Mouse (Mus musculus) neural tube, embryonic 12.5 days (tissue): Measurements from ENCODE around the gene Gm28036. TPM values are rescaled to one million over a fixed set of nuclear protein-coding genes. Genes with fewer than 3 reads are reported as not detected.
A peak's percentile ranks its signal among the peaks of the same experiment; 100 is the strongest.

Source experiments
- ATAC-seq: fragments of 200-750 bp; cut with Nextera tagmentation; 2 replicates; pipeline ENCODE4 v1.8.0; 2017; ENCODE audit warnings: low read depth, mild to moderate bottlenecking, moderate TSS enrichment, moderate library complexity; ENCODE audit not compliant: low FRiP score
- H3K27ac ChIP-seq: fragments of 300-500 bp; sonication (generic); 2 replicates; pipeline ENCODE4 v1.5.1; 2016
- H3K27me3 ChIP-seq: fragments of 300-500 bp; sonication (generic); replicated peaks from 2 replicates; pipeline ENCODE4 v1.6.1; 2016; ENCODE audit warnings: mild to moderate bottlenecking
- H3K36me3 ChIP-seq: fragments of 300-500 bp; sonication (generic); 2 replicates; pipeline ENCODE4 v1.6.1; 2016; ENCODE audit warnings: mild to moderate bottlenecking
- H3K4me1 ChIP-seq: fragments of 300-500 bp; sonication (generic); 2 replicates; pipeline ENCODE4 v1.6.1; 2016
- H3K4me2 ChIP-seq: fragments of 300-500 bp; sonication (generic); replicated peaks from 2 replicates; pipeline ENCODE4 v1.6.1; 2016; ENCODE audit warnings: mild to moderate bottlenecking
- H3K4me3 ChIP-seq: fragments of 300-500 bp; sonication (generic); 2 replicates; pipeline ENCODE4 v1.5.1; 2016
- H3K9ac ChIP-seq: fragments of 300-500 bp; sonication (generic); 2 replicates; pipeline ENCODE4 v1.6.1; 2016; ENCODE audit warnings: mild to moderate bottlenecking
- H3K9me3 ChIP-seq: fragments of 300-500 bp; sonication (generic); 2 replicates; pipeline ENCODE4 v1.6.1; 2016; ENCODE audit warnings: mild to moderate bottlenecking
- WGBS: fragments of 180-500 bp; shearing (Covaris S2); methylation state at CpG from one replicate; pipeline ENCODE4 v1.1.7; 2016; 5-methylcytosine and 5-hydroxymethylcytosine counted together
- polyA plus RNA-seq: library from polyadenylated mRNA; unstranded; fragments of >200 nt; fragmentation: Nextera tagmentation; extraction: Ambion mirVana; gene quantifications from 2 replicates; pipeline ENCODE4 v1.2.1, GENCODE M21; 2016

Gene Gm28036
- 27.9 and 30.2 TPM in 2 replicates for polyA plus RNA-seq

DNA sequence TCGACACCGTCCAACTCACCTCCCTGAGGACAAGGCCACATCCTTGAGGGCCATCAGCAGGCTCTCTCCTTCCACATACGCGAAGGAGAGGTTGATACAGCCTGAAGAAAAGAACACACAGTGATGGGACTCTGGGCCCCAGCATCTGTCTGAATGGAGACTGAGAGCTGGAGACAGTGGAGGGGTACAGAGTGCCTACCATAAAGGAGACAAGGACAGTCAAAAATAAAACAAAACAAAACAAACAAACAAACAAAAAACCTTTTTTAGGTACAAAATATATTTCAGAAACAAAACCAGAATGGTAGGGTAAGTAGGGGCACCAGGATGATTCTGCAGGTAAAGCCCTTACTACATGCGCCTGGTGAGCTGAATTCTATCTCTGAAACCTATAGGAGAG lies at the start of gene Gm28036:
TSS of gene Gm28036 (minus strand) at position 101 of the 400 bp plus-strand sequence.
- Histone ChIP-seq H3K27me3 (no peaks in the 10 kb centered on the region), H3K9ac (no peak within 1 kb of the TSS), H3K27ac (no peak within 1 kb of the TSS), H3K36me3 (peaks cover 24% of the 10 kb centered on the region), H3K4me2 (no peak within 1 kb of the TSS), H3K4me3 (no peak within 1 kb of the TSS), H3K9me3 (no peaks in the 10 kb centered on the region), H3K4me1 (no peaks in the 10 kb centered on the region)
- no peak for ATAC-seq
- WGBS: 96% methylated on average over 5 of the region's 5 CpGs

DNA sequence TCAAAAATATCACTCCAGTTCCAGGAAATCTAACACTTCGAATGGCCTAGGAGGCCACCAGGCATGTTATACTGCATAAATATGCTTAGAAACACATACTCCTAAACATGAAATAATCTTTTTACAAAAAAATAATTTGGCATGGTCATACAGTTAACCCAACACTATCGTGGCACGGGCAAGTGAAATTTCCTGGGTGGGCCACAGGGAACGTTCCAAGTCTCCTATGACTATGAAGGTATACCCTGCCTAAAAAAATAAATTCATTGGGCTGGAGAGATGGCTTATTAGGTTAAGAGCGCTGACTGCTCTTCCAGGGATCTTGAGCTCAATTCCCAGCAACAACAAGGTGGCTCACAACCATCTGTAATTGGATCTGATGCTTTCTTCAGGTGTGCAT lies 39.7 kb upstream of the Gm28036 start:
- Histone ChIP-seq H3K9ac (no peak overlapping the region), H3K9me3 (no peaks in the 10 kb centered on the region), H3K27ac (no peak overlapping the region), H3K36me3 (peaks cover 78% of the 10 kb centered on the region), H3K4me1 (no peaks in the 10 kb centered on the region), H3K4me2 (no peak overlapping the region), H3K4me3 (no peak overlapping the region), H3K27me3 (no peaks in the 10 kb centered on the region)
- ATAC-seq: no peak
- 95% methylated on average over 5 of the region's 5 CpGs for WGBS

DNA sequence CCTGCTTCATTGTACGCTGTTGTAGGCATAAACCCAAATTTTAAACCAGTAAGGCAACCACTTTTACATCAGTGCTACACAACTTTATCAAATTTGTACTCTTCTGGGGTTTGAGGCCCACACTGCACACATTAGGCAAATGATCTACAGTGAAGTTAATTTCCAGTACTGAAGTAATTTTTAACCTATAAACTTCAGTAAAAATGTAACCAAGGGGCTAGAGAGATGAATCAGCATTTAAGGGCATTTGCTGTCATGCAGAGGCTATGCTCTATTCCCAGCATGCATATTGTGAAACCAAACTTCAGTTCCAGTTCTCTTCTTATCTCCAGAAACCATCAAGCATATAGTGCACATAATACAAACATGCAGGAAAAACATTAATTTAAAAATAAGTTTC lies 38.6 kb upstream of the Gm28036 start:
- Histone ChIP-seq H3K27ac (no peak overlapping the region), H3K27me3 (no peaks in the 10 kb centered on the region), H3K36me3 (peaks cover 76% of the 10 kb centered on the region), H3K4me3 (no peak overlapping the region), H3K4me2 (no peak overlapping the region), H3K4me1 (no peaks in the 10 kb centered on the region), H3K9me3 (no peaks in the 10 kb centered on the region), H3K9ac (no peak overlapping the region)
- 98% methylated on average over 1 of the region's 1 CpGs for WGBS
- ATAC-seq: no peak

DNA sequence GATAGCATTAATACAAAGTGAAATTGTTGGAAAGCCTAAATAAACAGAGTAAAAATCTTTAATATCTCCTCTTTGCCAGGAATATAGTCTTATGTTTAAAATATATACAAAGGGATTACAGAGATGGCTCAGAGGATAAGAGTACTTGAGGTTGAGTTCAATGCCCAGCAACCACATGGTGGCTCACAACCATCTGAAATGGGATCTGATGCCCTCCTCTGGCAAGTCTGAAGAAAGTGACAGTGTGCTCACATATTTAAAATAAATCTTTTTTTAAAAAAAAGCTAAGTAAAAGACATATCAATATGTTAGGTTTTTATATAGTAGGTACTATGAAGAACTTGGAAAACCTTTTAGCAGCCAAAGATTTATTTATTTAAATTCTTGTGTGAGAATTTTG lies 24.6 kb upstream of the Gm28036 start:
- H3K36me3 ChIP-seq: peaks cover 65% of the 10 kb centered on the region
- H3K27ac ChIP-seq: no peak overlapping the region
- no peak overlapping the region for H3K4me2 ChIP-seq

DNA sequence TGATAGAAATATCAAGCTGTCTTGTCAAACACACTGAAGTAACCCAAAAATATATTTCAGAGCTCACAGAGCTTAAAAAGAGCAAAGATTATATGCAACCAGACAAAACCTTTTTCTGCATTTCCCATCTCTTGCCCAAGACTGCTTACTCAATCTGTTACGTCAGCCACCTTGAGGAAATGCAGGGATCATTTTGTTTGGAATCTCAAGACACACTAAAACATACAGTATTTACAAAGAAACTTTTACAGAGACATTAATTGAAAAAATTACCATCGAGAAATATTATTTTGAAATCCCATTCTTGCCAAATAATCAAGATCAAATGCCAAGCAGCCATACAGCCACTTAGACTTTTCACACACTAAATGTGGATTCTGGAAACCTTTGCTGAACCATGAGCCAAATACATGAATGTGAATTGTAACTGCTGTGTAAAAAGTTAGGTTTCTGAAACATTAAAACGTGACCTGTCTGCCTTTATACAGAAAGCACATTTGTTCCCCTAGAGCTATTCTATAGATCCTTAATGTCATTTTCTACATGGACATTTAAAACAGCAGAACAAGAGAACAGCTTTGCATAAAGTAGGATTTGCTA lies 20.5 kb upstream of the Gm28036 start:
- Histone ChIP-seq H3K9me3 (no peaks in the 10 kb centered on the region), H3K4me1 (peaks cover 12% of the 10 kb centered on the region), H3K9ac (no peak overlapping the region), H3K27me3 (no peaks in the 10 kb centered on the region), H3K4me2 (no peak overlapping the region), H3K4me3 (no peak overlapping the region), H3K36me3 (peaks cover 44% of the 10 kb centered on the region), H3K27ac (no peak overlapping the region)
- ATAC-seq: no peak
- whole genome bisulfite sequencing: 94% methylated on average over 3 of the region's 3 CpGs

More for the DNA sequence above, 24.6 kb upstream of the Gm28036 start:
- Histone ChIP-seq H3K4me1 (no peaks in the 10 kb centered on the region), H3K9me3 (no peaks in the 10 kb centered on the region), H3K9ac (no peak overlapping the region), H3K27me3 (no peaks in the 10 kb centered on the region), H3K4me3 (no peak overlapping the region)
- ATAC-seq: no peak

DNA sequence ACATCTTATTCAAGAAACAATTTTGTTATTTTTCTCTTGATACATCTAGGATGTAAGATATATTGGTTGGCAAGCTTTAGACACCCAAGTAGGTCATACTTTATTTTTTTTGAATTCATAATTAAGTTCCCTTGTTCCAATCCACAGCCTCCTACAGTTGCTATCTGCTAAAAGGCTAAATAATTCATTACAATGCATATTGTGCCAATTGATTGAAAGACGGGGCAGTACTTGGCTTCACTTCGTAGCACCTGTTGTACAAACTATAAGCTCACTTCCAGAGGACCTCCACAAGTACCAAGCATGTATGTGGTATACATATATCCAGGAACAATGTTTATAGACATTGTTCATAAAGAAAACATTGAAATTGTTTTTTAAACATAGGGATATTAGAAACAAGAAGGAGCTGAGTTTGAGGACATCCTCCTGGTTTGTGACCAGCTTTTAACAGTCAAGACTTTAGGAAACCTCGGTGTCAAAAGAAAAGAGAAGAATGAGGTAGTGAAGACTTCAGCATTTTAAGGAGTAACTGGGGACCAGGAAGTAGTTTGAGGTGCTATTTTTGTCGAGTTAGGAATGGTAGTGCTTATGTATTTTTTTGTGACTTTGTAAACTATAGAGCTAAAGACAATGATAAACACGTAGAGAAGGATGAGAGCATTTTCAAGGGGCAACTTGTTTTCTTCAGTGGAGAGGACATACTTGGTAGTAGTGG lies 19.5 kb upstream of the Gm28036 start:
- peaks cover 12% of the 10 kb centered on the region for H3K4me1 ChIP-seq
- no peak overlapping the region for H3K4me3 ChIP-seq
- ATAC-seq: no peak
- no peak overlapping the region for H3K9ac ChIP-seq
- H3K4me2 ChIP-seq: no peak overlapping the region
- H3K9me3 ChIP-seq: no peaks in the 10 kb centered on the region
- no peak overlapping the region for H3K27ac ChIP-seq
- no peaks in the 10 kb centered on the region for H3K27me3 ChIP-seq
- peaks cover 44% of the 10 kb centered on the region for H3K36me3 ChIP-seq
- WGBS: 77% methylated on average over 5 of the region's 5 CpGs

DNA sequence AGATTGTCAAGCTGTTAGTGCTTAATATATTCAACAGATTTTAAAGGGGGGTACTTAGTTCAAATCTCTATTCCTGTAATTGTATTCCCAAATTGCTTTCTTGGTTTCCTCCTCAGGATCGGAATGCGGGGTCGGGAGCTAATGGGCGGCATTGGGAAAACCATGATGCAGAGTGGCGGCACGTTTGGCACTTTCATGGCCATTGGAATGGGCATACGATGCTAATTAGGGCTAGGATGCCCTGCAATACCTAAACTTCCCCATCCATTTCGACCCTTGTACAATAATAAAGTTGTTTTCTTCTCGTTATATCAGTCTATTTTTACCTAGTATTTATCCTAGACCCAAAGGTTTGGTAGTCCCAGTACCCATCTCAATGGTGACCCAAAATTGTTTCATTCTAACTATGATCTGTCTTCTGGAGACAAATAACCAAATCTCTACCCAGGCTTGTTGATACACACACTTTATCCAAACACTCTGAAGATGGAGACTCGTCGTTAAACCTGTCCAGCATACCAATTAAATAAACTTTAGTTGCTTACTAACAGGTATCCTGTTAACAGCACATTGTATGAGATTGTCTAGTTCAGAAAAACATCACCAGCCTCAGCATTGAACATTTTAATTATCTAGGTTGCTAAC lies 18.7 kb upstream of the Gm28036 start:
- H3K4me3 ChIP-seq: no peak overlapping the region
- WGBS: 67% methylated on average over 11 of the region's 11 CpGs

DNA sequence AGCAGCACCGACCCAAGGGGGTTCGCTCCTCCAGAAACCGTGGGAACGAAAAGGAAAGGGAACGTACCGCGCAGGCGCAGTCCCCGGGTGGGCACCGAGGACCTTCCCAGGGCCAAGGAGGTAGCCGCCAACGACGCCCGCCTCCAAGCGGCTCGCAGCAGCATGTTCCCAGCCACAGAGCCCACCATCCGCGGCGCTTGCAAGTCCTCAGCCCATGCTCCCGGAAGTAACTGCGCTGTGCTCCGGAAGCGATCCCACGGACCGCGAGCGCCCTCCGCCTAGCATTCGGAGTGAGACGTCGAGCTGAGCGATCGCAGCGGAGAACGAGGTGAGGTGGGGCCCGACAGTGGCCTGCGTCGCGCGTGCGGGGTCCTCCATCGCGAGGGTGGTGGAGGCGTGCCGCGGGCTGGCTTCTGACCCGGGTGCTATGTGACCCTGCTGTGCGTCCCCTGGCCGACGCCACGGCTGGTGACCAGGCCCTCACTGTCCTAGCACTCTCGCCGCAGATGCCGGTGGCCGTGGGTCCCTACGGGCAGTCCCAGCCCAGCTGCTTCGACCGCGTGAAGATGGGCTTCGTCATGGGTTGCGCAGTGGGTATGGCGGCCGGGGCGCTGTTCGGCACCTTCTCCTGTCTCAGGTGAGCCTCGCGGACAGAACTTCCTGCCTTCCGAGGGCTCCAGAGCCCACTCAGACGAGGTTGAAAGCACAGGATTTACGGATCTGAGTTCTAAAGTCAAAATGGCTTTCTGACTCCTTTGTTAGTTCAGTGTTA lies 17.2 kb upstream of the Gm28036 start, which contains the start of the genes Romo1 and Nfs1:
TSS of gene Romo1 (plus strand) at position 87 of the 772 bp plus-strand sequence.
TSS of gene Nfs1 (minus strand) at position 234 of the 772 bp plus-strand sequence.
- Histone ChIP-seq H3K4me3 (peak within 1 kb of the TSS; percentile 75), H3K27ac (peak within 1 kb of the TSS; percentile 86), H3K9ac (peak within 1 kb of the TSS; percentile 81), H3K36me3 (peaks cover 29% of the 10 kb centered on the region), H3K9me3 (no peaks in the 10 kb centered on the region), H3K27me3 (no peaks in the 10 kb centered on the region), H3K4me2 (peak within 1 kb of the TSS; percentile 74), H3K4me1 (peaks cover 12% of the 10 kb centered on the region)
- ATAC-seq: peak; percentile 99
- under 1% methylated on average over 70 of the region's 70 CpGs for WGBS

More for the DNA sequence above, 18.7 kb upstream of the Gm28036 start:
- H3K27me3 ChIP-seq: no peaks in the 10 kb centered on the region
- no peak overlapping the region for H3K27ac ChIP-seq
- ATAC-seq: no peak
- no peak overlapping the region for H3K9ac ChIP-seq
- H3K4me2 ChIP-seq: peak overlapping the region; percentile 74
- H3K9me3 ChIP-seq: no peaks in the 10 kb centered on the region
- peaks cover 12% of the 10 kb centered on the region for H3K4me1 ChIP-seq
- peaks cover 38% of the 10 kb centered on the region for H3K36me3 ChIP-seq

DNA sequence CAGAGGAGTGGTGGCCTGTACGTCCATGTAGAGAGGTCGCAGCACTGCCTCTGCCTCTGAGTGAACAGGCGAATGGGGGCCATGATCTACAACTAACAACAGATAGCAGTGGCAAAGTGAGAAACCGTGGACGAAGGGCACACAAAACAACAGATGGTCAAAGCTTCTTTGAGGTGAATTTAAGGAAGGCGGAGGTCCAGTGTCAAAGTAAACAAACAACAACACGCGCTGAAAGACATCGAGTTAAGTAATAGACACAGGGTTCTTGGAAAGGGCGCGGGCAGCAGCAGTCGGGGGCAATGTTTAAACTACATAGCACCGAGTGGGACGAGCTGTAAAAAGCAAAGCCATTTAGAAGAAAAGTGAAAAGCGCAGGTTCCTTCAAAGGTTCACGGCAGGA lies 16.5 kb upstream of the Gm28036 start:
- ATAC-seq: peak; percentile 10; the same call in 1 of the 2 replicates
- no peaks in the 10 kb centered on the region for H3K27me3 ChIP-seq
- 2% methylated on average over 16 of the region's 16 CpGs for WGBS
- no peaks in the 10 kb centered on the region for H3K9me3 ChIP-seq
- H3K27ac ChIP-seq: peak overlapping the region; percentile 86
- H3K9ac ChIP-seq: peak overlapping the region; percentile 81
- H3K4me2 ChIP-seq: peak overlapping the region; percentile 74
- peaks cover 12% of the 10 kb centered on the region for H3K4me1 ChIP-seq
- H3K36me3 ChIP-seq: peaks cover 26% of the 10 kb centered on the region
- H3K4me3 ChIP-seq: peak overlapping the region; percentile 75

DNA sequence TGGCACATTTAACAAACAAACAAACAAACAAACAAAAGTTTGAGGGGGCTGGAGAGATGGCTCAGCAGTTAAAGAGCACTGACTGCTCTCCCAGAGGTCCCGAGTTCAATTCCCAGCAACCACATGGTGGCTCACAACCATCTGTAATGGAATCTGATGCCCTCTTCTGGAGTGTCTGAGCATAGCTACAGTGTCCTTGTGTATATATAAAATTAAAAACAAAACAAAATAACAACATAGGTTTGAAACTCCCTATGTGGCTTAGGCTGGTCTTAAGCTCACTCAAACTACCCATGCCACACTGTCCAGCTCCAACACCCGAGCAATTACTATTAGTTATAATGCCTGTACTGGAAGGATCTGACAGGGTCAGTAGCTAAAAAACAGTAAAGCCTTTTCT lies 15.9 kb upstream of the Gm28036 start:
- Histone ChIP-seq H3K27ac (no peak overlapping the region), H3K4me3 (peak overlapping the region; percentile 75; the same call in 1 of the 2 replicates), H3K9ac (peak overlapping the region; percentile 81; the same call in 1 of the 2 replicates), H3K4me1 (peaks cover 12% of the 10 kb centered on the region), H3K9me3 (no peaks in the 10 kb centered on the region), H3K27me3 (no peaks in the 10 kb centered on the region), H3K4me2 (peak overlapping the region; percentile 74), H3K36me3 (peaks cover 20% of the 10 kb centered on the region)
- 80% methylated on average over 2 of the region's 2 CpGs for WGBS
- no peak for ATAC-seq

DNA sequence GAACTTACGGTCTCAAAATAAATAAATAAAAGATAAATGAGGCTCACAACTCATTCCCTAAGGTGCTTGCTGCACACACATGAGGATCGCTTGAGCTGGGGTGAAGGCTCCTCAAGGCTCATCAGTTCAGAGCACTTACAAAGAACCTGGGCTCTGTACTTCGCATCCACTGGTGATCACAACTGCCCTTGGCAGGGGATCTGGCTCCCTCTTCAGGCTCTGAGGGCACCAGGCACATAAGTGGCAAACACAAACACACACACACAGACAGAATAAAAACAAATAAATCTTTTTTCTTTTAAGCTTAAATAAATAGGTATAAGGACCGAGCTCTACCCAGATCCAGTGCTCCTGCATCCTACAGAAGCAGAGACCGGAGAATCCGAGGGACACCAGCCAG lies 8.8 kb upstream of the Gm28036 start:
- H3K36me3 ChIP-seq: peaks cover 17% of the 10 kb centered on the region; the same call in 1 of the 2 replicates
- H3K4me2 ChIP-seq: no peak overlapping the region
- no peak overlapping the region for H3K4me3 ChIP-seq
- 90% methylated on average over 6 of the region's 6 CpGs for WGBS
- no peaks in the 10 kb centered on the region for H3K27me3 ChIP-seq
- ATAC-seq: no peak
- no peaks in the 10 kb centered on the region for H3K4me1 ChIP-seq
- H3K9ac ChIP-seq: no peak overlapping the region
- H3K27ac ChIP-seq: no peak overlapping the region
- no peaks in the 10 kb centered on the region for H3K9me3 ChIP-seq

- Histone ChIP-seq H3K9ac (no peak overlapping the region), H3K4me2 (no peak overlapping the region), H3K4me1 (no peaks in the 10 kb centered on the region), H3K4me3 (no peak overlapping the region), H3K27me3 (no peaks in the 10 kb centered on the region), H3K9me3 (no peaks in the 10 kb centered on the region), H3K27ac (no peak overlapping the region), H3K36me3 (0 out of 2 replicates have a peak, but pooled peaks cover 17% of the 10 kb centered on the region)
- 88% methylated on average over 5 of the region's 5 CpGs for WGBS
- ATAC-seq: no peak
Measured at GRCm38 (mm10) chr2:156134161-156134560, 7.3 kb upstream of the Gm28036 start.
